Mouse (Mus musculus) macrophage (primary cell): ENCODE results near the gene Rpl23a. TPM values are rescaled to one million over a fixed set of nuclear protein-coding genes. Genes with fewer than 3 reads are reported as not detected.
A peak's percentile ranks its signal among the peaks of the same experiment; 100 is the strongest.

ENCODE experiments used
- H3K27ac ChIP-seq: fragments of 350-480 bp; formaldehyde crosslinking; 2 replicates; pipeline ENCODE4 v1.9.0; 2021
- H3K36me3 ChIP-seq: fragments of 350-480 bp; formaldehyde crosslinking; 2 replicates; pipeline ENCODE4 v1.9.0; 2021; ENCODE audit errors: inconsistent target
- H3K4me3 ChIP-seq: fragments of 350-480 bp; formaldehyde crosslinking; 2 replicates; pipeline ENCODE4 v1.9.0; 2021; ENCODE audit errors: inconsistent target
- H3K79me2 ChIP-seq: fragments of 350-480 bp; formaldehyde crosslinking; 2 replicates; pipeline ENCODE4 v1.9.0; 2021; ENCODE audit errors: inconsistent target
- WGBS: methylation state at CpG from one replicate; pipeline ENCODE4 v1.1.7; 2026; ENCODE audit warnings: inconsistent platforms; ENCODE audit not compliant: missing documents; 5-methylcytosine and 5-hydroxymethylcytosine counted together
- polyA plus RNA-seq: library from polyadenylated mRNA; stranded (reverse); fragments of 250-400 nt; gene quantifications from 3 replicates; pipeline ENCODE4 v1.2.4, GENCODE M21; 2018; ENCODE audit warnings: inconsistent platforms
- total RNA-seq, 78 experiments: library from RNA; depleted of rRNA; stranded (reverse); fragments of 250-400 nt; gene quantifications; 1 replicate in 9 of 78; 2 replicates in 24 of 78; 3 replicates in 43 of 78; 4 replicates in 2 of 78; pipeline ENCODE4 v1.2.4; 2018; ENCODE audit warnings: inconsistent platforms in 56 of 78

Gene Rpl23a
- 100 to 1,000 TPM in 1 of 26 experiments, 10 to 100 TPM in 24, 1 to 10 TPM in 1; 9.7 to 338 (median 26.6) TPM for total RNA-seq (2018; cell fraction: chromatin; rRNA removed)
- total RNA-seq (2018; cell fraction: cytosol; rRNA removed): 1,000 to 10,000 TPM in 18 of 26 experiments, 100 to 1,000 TPM in 8; 835 to 2,671 (median 1,320) TPM
- 100 to 1,000 TPM in 25 of 26 experiments, 10 to 100 TPM in 1; 95.2 to 281 (median 157) TPM for total RNA-seq (2018; cell fraction: nucleus; rRNA removed)
- 1,342 to 2,240 TPM (median 1,907 TPM) in 3 replicates for polyA plus RNA-seq

DNA sequence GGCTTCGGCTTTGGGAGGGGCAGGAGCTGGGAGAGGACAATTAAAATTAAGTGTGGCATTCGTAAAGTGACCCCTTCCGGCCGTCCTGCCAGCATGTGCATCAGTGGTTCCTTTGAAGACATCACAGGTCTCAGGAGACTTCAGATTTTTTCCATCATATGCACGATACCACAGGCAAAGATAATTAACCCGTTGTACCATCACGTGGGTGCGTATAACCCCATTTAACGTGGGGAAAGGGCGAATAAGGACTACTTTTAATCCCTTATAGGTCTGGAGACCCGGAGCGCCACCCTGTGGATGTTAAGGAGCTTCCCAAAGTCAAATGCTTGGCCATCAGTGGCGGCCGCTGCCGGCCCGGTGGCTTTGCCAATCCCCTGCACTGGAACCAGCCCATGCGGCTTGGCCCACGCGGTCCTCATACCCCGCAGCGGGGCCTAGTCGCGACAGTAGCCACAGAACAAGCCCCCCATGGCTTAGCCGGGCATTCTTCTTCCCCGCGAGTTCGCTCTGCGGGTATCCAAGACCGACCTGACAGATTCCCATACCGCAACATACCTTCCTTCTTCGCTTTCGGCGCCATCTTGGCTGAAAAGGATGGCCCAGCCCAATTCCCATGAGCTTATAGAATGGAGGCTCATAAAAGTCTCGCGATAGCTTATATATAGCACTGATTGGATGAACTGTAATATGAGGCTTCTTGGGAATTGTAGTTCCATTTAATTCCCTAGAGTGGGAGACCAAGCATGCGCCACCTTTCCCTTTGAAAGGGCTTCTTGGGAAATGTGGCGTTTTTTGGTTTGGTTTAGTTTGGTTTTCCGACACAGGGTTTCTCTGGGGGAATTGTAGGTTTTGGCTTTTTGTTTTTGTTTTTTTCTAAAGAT is at the start of gene Rpl23a:
TSS of gene Rpl23a (minus strand) at position 624 of the 884 bp plus-strand sequence.
- Histone ChIP-seq H3K27ac (peak within 1 kb of the TSS; percentile 53), H3K4me3 (peak within 1 kb of the TSS; percentile 78), H3K79me2 (peaks cover 23% of the 10 kb centered on the region), H3K36me3 (peaks cover 11% of the 10 kb centered on the region; the same call in 1 of the 2 replicates)
- WGBS: under 1% methylated on average over 38 of the region's 38 CpGs

- Histone ChIP-seq H3K4me3 (no peak overlapping the region), H3K27ac (no peak overlapping the region), H3K36me3 (peaks cover 77% of the 10 kb centered on the region), H3K79me2 (peaks cover 34% of the 10 kb centered on the region)
- 90% methylated on average over 6 of the region's 6 CpGs for WGBS
Observed at GRCm38 (mm10) chr11:78231518-78231917, 48.1 kb upstream of the Rpl23a start.

DNA sequence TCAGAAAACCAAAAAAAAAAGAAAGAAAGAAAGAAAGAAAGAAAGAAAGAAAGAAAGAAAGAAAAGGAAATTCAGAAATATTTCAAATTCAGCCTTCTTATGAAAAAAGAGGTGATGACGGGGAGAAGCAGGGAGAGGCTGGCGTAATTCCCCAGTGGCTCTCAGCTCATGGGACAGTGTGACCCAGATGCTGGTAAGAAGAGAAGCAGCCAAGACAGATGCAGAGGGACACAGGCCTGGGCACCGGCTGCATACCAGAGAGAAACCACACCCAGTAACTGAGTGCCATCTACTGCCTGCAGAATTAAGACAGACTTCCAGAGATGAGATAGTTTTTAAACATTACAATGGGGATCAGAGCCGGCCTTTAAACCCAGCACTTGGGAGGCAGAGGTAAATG is 40.2 kb upstream of the Rpl23a start:
- H3K36me3 ChIP-seq: peaks cover 99% of the 10 kb centered on the region
- WGBS: 94% methylated on average over 2 of the region's 4 CpGs
- H3K4me3 ChIP-seq: no peak overlapping the region
- H3K79me2 ChIP-seq: no peaks in the 10 kb centered on the region
- no peak overlapping the region for H3K27ac ChIP-seq

- peaks cover 80% of the 10 kb centered on the region for H3K36me3 ChIP-seq
- no peak overlapping the region for H3K4me3 ChIP-seq
- H3K27ac ChIP-seq: no peak overlapping the region
- H3K79me2 ChIP-seq: no peaks in the 10 kb centered on the region
- 81% methylated on average over 11 of the region's 11 CpGs for WGBS
Observed at GRCm38 (mm10) chr11:78215709-78216317, 32.4 kb upstream of the Rpl23a start.

- H3K79me2 ChIP-seq: no peaks in the 10 kb centered on the region
- WGBS: 24% methylated on average over 14 of the region's 14 CpGs
- peaks cover 76% of the 10 kb centered on the region for H3K36me3 ChIP-seq
- peak overlapping the region; percentile 41 for H3K27ac ChIP-seq
- H3K4me3 ChIP-seq: no peak overlapping the region
Observed at GRCm38 (mm10) chr11:78213086-78213817, 29.9 kb upstream of the Rpl23a start.

GRCm38 (mm10) chr11:78211513-78211912 is 28.1 kb upstream of the Rpl23a start:
- WGBS: 96% methylated on average over 5 of the region's 5 CpGs

GRCm38 (mm10) chr11:78210615-78211014 is 27.2 kb upstream of the Rpl23a start:
- 93% methylated on average over 7 of the region's 7 CpGs for WGBS
- Histone ChIP-seq H3K79me2 (no peaks in the 10 kb centered on the region), H3K36me3 (peaks cover 77% of the 10 kb centered on the region), H3K27ac (no peak overlapping the region), H3K4me3 (no peak overlapping the region)

More at GRCm38 (mm10) chr11:78211513-78211912, 28.1 kb upstream of the Rpl23a start:
- Histone ChIP-seq H3K4me3 (no peak overlapping the region), H3K36me3 (peaks cover 77% of the 10 kb centered on the region), H3K79me2 (no peaks in the 10 kb centered on the region), H3K27ac (no peak overlapping the region)

DNA sequence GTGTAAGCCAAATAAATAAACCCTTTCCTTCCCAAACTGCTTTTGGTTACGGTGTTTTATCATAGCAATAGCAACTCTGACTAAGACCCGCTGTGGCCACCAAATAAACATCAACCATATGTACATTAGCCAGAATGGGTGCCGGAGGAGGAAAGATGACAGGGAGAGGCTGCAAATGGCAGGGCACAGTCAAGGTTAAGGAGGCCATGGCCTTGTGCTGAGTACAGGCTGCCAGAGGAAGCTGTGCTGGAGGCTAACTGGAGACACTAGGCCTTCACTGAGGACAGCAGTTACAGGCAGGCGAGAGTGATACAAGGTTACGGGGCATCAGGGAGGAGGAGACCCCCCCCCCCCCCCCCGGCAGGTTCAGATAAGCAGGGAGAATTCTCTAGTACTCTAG is 26.5 kb upstream of the Rpl23a start:
- no peak overlapping the region for H3K27ac ChIP-seq
- peaks cover 79% of the 10 kb centered on the region for H3K36me3 ChIP-seq
- H3K79me2 ChIP-seq: no peaks in the 10 kb centered on the region
- WGBS: 98% methylated on average over 6 of the region's 6 CpGs
- H3K4me3 ChIP-seq: no peak overlapping the region

- Histone ChIP-seq H3K27ac (no peak overlapping the region), H3K4me3 (no peak overlapping the region), H3K36me3 (peaks cover 74% of the 10 kb centered on the region), H3K79me2 (no peaks in the 10 kb centered on the region)
- WGBS: 95% methylated on average over 6 of the region's 7 CpGs
Observed at GRCm38 (mm10) chr11:78207190-78207589, 23.8 kb upstream of the Rpl23a start.

DNA sequence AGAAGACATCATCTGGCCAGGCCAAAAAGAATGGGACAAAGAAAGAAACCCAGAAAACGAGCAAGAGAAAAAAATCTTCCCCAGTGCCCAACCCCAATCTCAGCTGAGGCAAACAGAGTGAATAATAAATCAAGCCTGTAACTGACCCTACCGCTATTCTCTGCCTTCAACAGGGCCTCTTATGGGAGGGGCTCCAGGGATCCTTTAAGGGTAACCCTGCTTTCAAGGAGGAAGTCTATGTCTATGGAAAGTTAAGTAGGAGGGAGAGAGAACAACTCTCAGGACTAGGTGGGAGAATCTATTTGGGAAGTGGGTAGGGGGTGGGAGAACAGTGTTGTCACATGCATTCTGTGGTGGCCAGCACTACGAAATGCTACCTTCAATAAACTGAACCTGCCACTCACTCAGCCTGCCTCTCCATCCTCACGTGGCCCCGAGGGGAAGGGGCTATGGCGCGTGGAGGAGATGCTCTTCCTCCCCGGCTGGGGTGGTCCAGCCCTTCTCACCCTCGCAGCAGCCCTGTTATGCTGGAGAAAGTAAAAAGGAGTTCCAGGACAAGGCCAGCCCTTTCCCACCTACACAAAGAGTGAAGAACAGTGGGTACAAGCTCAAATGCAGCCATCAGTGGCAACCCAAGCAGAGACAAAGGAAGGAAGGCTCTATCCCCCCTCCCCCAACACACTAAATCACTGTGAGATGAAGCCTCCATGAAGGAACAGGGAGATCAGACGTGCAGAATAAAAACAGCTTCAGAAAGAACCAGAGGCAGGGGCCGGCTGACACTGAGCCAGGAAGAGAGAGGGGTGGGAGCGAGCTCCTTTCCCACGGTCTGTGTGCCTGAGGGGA is 22.2 kb upstream of the Rpl23a start:
- Histone ChIP-seq H3K79me2 (no peaks in the 10 kb centered on the region), H3K27ac (no peak overlapping the region), H3K36me3 (peaks cover 58% of the 10 kb centered on the region), H3K4me3 (no peak overlapping the region)
- 87% methylated on average over 13 of the region's 13 CpGs for WGBS

- Histone ChIP-seq H3K79me2 (no peaks in the 10 kb centered on the region), H3K36me3 (peaks cover 50% of the 10 kb centered on the region), H3K4me3 (no peak overlapping the region), H3K27ac (no peak overlapping the region)
- 96% methylated on average over 6 of the region's 6 CpGs for WGBS
Observed at GRCm38 (mm10) chr11:78204287-78204686, 20.9 kb upstream of the Rpl23a start.

GRCm38 (mm10) chr11:78202372-78202771 is 19.0 kb upstream of the Rpl23a start:
- H3K36me3 ChIP-seq: peaks cover 31% of the 10 kb centered on the region
- H3K27ac ChIP-seq: no peak overlapping the region
- H3K79me2 ChIP-seq: no peaks in the 10 kb centered on the region
- WGBS: 100% methylated on average over 2 of the region's 3 CpGs
- no peak overlapping the region for H3K4me3 ChIP-seq

GRCm38 (mm10) chr11:78195101-78195863 is 11.9 kb upstream of the Rpl23a start:
- H3K79me2 ChIP-seq: no peaks in the 10 kb centered on the region
- 77% methylated on average over 12 of the region's 23 CpGs for WGBS
- H3K4me3 ChIP-seq: peak overlapping the region; percentile 33
- no peaks in the 10 kb centered on the region for H3K36me3 ChIP-seq
- no peak overlapping the region for H3K27ac ChIP-seq
